Mouse (Mus musculus) erythroblast, embryonic 14.5 days (primary cell): ENCODE data around the gene Wt1.

Source experiments
- GATA1 ChIP-seq: IDR thresholded peaks from 2 replicates; pipeline ENCODE4 v1.6.1; 2012; ENCODE audit warnings: low read length, inconsistent platforms, mixed read lengths
- TAL1 ChIP-seq: IDR thresholded peaks from 3 replicates; pipeline ENCODE4 v1.6.1; 2012; ENCODE audit warnings: low read length, inconsistent platforms, mixed read lengths

- TF ChIP-seq GATA1 (no peak), TAL1 (no peak)
Measured at GRCm38 (mm10) chr2:105108703-105109158, 17.6 kb upstream of the Wt1 start.
